Mouse (Mus musculus) forebrain, embryonic 16.5 days (tissue): Measurements from ENCODE around the gene Rcbtb2. TPM values are rescaled to one million over a fixed set of nuclear protein-coding genes. Genes with fewer than 3 reads are reported as not detected.

ENCODE experiments used
- ATAC-seq: fragments of 200-750 bp; cut with Nextera tagmentation; 2 replicates; pipeline ENCODE4 v1.8.0; 2017; ENCODE audit warnings: mild to moderate bottlenecking, moderate library complexity
- H3K27ac ChIP-seq: fragments of 300-500 bp; sonication (generic); 2 replicates; pipeline ENCODE4 v1.5.1; 2014; ENCODE audit warnings: low read length, control low read depth
- H3K27me3 ChIP-seq: fragments of 300-500 bp; sonication (generic); replicated peaks from 2 replicates; pipeline ENCODE4 v1.6.1; 2014; ENCODE audit warnings: low read length; ENCODE audit not compliant: control insufficient read depth, insufficient read depth
- H3K36me3 ChIP-seq: fragments of 300-500 bp; sonication (generic); 2 replicates; pipeline ENCODE4 v1.6.1; 2014; ENCODE audit not compliant: control insufficient read depth, insufficient read depth
- H3K4me1 ChIP-seq: fragments of 300-500 bp; sonication (generic); replicated peaks from 2 replicates; pipeline ENCODE4 v1.6.1; 2014; ENCODE audit warnings: low read length; ENCODE audit not compliant: control insufficient read depth, insufficient read depth
- H3K4me2 ChIP-seq: fragments of 300-500 bp; sonication (generic); 2 replicates; pipeline ENCODE4 v1.6.1; 2014; ENCODE audit warnings: mild to moderate bottlenecking, low read length, control low read depth
- H3K4me3 ChIP-seq: fragments of 300-500 bp; sonication (generic); replicated peaks from 2 replicates; pipeline ENCODE4 v1.5.1; 2014; ENCODE audit warnings: mild to moderate bottlenecking, low read length, control low read depth
- H3K9ac ChIP-seq: fragments of 300-500 bp; sonication (generic); replicated peaks from 2 replicates; pipeline ENCODE4 v1.6.1; 2014; ENCODE audit warnings: low read depth, low read length, control low read depth
- H3K9me3 ChIP-seq: fragments of 300-500 bp; sonication (generic); 2 replicates; pipeline ENCODE4 v1.6.1; 2016; ENCODE audit warnings: low read length; ENCODE audit not compliant: control insufficient read depth
- WGBS: fragments of 180-500 bp; shearing (Covaris S2); extraction: QIAGEN DNeasy Blood & Tissue Kit; methylation state at CpG from one replicate; pipeline ENCODE4 v1.1.7; 2014; 5-methylcytosine and 5-hydroxymethylcytosine counted together
- polyA plus RNA-seq: library from polyadenylated mRNA; unstranded; fragments of >200 nt; fragmentation: Nextera tagmentation; extraction: Ambion mirVana; gene quantifications from 2 replicates; pipeline ENCODE4 v1.2.1, GENCODE M21; 2015

Rcbtb2 gene
- 79.0 and 101 TPM in 2 replicates for polyA plus RNA-seq

- Histone ChIP-seq H3K4me3 (no peak within 1 kb of the TSS), H3K9ac (no peak within 1 kb of the TSS), H3K4me2 (no peak within 1 kb of the TSS), H3K4me1 (peaks cover 6% of the 10 kb centered on the region; the same call in 1 of the 2 replicates), H3K9me3 (no peaks in the 10 kb centered on the region), H3K27me3 (no peaks in the 10 kb centered on the region), H3K27ac (no peak within 1 kb of the TSS), H3K36me3 (no peaks in the 10 kb centered on the region)
- no peak for ATAC-seq
- 33% methylated on average over 4 of the region's 4 CpGs for WGBS
Observed at GRCm38 (mm10) chr14:73122923-73123278, at the start of gene Rcbtb2. Rcbtb2 (plus strand) TSS chr14:73123037.

- WGBS: 90% methylated on average over 2 of the region's 2 CpGs
- Histone ChIP-seq H3K4me2 (no peak overlapping the region), H3K9me3 (no peaks in the 10 kb centered on the region), H3K9ac (no peak overlapping the region), H3K4me3 (no peak overlapping the region), H3K27ac (no peak overlapping the region), H3K36me3 (no peaks in the 10 kb centered on the region), H3K4me1 (no peaks in the 10 kb centered on the region), H3K27me3 (no peaks in the 10 kb centered on the region)
- ATAC-seq: no peak
Observed at GRCm38 (mm10) chr14:73083563-73083962, 39.3 kb upstream of the Rcbtb2 start.

- Histone ChIP-seq H3K27ac (no peak overlapping the region), H3K9me3 (no peaks in the 10 kb centered on the region), H3K27me3 (no peaks in the 10 kb centered on the region), H3K4me3 (no peak overlapping the region), H3K4me2 (no peak overlapping the region), H3K9ac (no peak overlapping the region), H3K36me3 (no peaks in the 10 kb centered on the region), H3K4me1 (no peaks in the 10 kb centered on the region)
- no peak for ATAC-seq
- 62% methylated on average over 3 of the region's 3 CpGs for WGBS
Observed at GRCm38 (mm10) chr14:73086425-73086824, 36.4 kb upstream of the Rcbtb2 start.

GRCm38 (mm10) chr14:73087247-73087646 lies 35.6 kb upstream of the Rcbtb2 start:
- ATAC-seq: no peak

GRCm38 (mm10) chr14:73087746-73088145 lies 35.1 kb upstream of the Rcbtb2 start:
- no peaks in the 10 kb centered on the region for H3K27me3 ChIP-seq
- no peaks in the 10 kb centered on the region for H3K9me3 ChIP-seq
- no peak overlapping the region for H3K4me3 ChIP-seq
- H3K4me2 ChIP-seq: no peak overlapping the region
- H3K9ac ChIP-seq: no peak overlapping the region
- no peaks in the 10 kb centered on the region for H3K4me1 ChIP-seq
- ATAC-seq: no peak
- no peak overlapping the region for H3K27ac ChIP-seq
- no peaks in the 10 kb centered on the region for H3K36me3 ChIP-seq
- 86% methylated on average over 5 of the region's 5 CpGs for WGBS

More at GRCm38 (mm10) chr14:73087247-73087646, 35.6 kb upstream of the Rcbtb2 start:
- WGBS: 88% methylated on average over 5 of the region's 5 CpGs
- no peak overlapping the region for H3K27ac ChIP-seq
- H3K9me3 ChIP-seq: no peaks in the 10 kb centered on the region
- no peaks in the 10 kb centered on the region for H3K27me3 ChIP-seq
- H3K4me1 ChIP-seq: no peaks in the 10 kb centered on the region
- no peak overlapping the region for H3K4me3 ChIP-seq
- H3K9ac ChIP-seq: no peak overlapping the region
- no peaks in the 10 kb centered on the region for H3K36me3 ChIP-seq
- H3K4me2 ChIP-seq: no peak overlapping the region

GRCm38 (mm10) chr14:73088224-73088623 lies 34.6 kb upstream of the Rcbtb2 start:
- Histone ChIP-seq H3K9ac (no peak overlapping the region), H3K27ac (no peak overlapping the region), H3K36me3 (no peaks in the 10 kb centered on the region), H3K4me1 (no peaks in the 10 kb centered on the region), H3K4me3 (no peak overlapping the region), H3K27me3 (no peaks in the 10 kb centered on the region), H3K9me3 (no peaks in the 10 kb centered on the region), H3K4me2 (no peak overlapping the region)
- ATAC-seq: no peak
- WGBS: 96% methylated on average over 1 of the region's 1 CpGs

GRCm38 (mm10) chr14:73092871-73093270 lies 30.0 kb upstream of the Rcbtb2 start:
- no peaks in the 10 kb centered on the region for H3K9me3 ChIP-seq
- H3K27ac ChIP-seq: no peak overlapping the region
- no peak for ATAC-seq
- no peaks in the 10 kb centered on the region for H3K27me3 ChIP-seq
- H3K4me1 ChIP-seq: no peaks in the 10 kb centered on the region
- H3K9ac ChIP-seq: no peak overlapping the region
- no peak overlapping the region for H3K4me2 ChIP-seq
- 91% methylated on average over 3 of the region's 3 CpGs for WGBS
- no peaks in the 10 kb centered on the region for H3K36me3 ChIP-seq
- no peak overlapping the region for H3K4me3 ChIP-seq

GRCm38 (mm10) chr14:73094802-73095550 lies 27.9 kb upstream of the Rcbtb2 start:
- Histone ChIP-seq H3K4me3 (no peak overlapping the region), H3K9ac (no peak overlapping the region), H3K4me1 (no peaks in the 10 kb centered on the region), H3K27me3 (no peaks in the 10 kb centered on the region), H3K27ac (no peak overlapping the region), H3K9me3 (no peaks in the 10 kb centered on the region), H3K4me2 (no peak overlapping the region), H3K36me3 (no peaks in the 10 kb centered on the region)
- 70% methylated on average over 13 of the region's 13 CpGs for WGBS
- ATAC-seq: no peak

- H3K9ac ChIP-seq: no peak overlapping the region
- H3K4me1 ChIP-seq: no peaks in the 10 kb centered on the region
- H3K4me3 ChIP-seq: no peak overlapping the region
- no peak for ATAC-seq
- no peaks in the 10 kb centered on the region for H3K9me3 ChIP-seq
- no peak overlapping the region for H3K4me2 ChIP-seq
- no peak overlapping the region for H3K27ac ChIP-seq
- 44% methylated on average over 10 of the region's 10 CpGs for WGBS
- no peaks in the 10 kb centered on the region for H3K36me3 ChIP-seq
- H3K27me3 ChIP-seq: no peaks in the 10 kb centered on the region
Observed at GRCm38 (mm10) chr14:73098677-73099387, 24.0 kb upstream of the Rcbtb2 start.
